Mouse (Mus musculus) kidney, adult 2 months (tissue): ENCODE measurements around the gene Tapt1.

Experiments used
- CTCF ChIP-seq: fragments of 200-500 bp; conservative IDR thresholded peaks from 2 replicates; pipeline ENCODE4 v1.5.1; 2011; ENCODE audit warnings: low read depth, mild to moderate bottlenecking, control low read depth, low read length, moderate library complexity, mixed read lengths; ENCODE audit not compliant: insufficient read depth, insufficient read length
- POLR2A ChIP-seq: fragments of 200-500 bp; IDR thresholded peaks from one replicate; pipeline ENCODE4 v1.6.1; 2011; ENCODE audit warnings: low read depth, low read length, control low read depth

DNA sequence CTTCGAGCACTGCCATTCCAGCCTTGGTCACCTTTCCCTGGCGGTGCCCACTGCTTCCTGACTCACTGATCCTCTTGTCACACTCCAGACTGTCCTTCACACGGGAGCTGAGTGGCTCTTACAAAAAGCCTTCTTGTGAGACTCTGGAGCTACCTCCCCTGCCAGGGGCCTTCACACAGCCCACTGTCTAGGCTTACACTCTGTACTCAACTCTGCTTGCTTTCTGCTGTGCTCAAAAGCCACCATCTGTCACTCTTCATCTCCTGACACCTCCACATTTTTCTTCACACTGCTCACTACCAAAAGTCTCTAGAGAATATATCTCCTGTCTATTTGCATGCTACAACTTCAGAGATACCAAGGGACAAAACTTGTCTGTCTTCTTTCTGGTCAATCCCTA, 46.0 kb downstream of the Tapt1 start:
- TF ChIP-seq CTCF = no peak
- TF ChIP-seq POLR2A = no peak
